Mouse (Mus musculus): ENCODE data around the gene Rbfox3.

Rbfox3 gene

GRCm38 (mm10) chr11:118548242-118548641 is 363.2 kb downstream of the Rbfox3 start:
- H3K27me3 ChIP-seq (ENCODE audit: control insufficient read depth, insufficient read depth, low read length, poor library complexity, severe bottlenecking), result no peaks in the 10 kb centered on the region
- no peaks in the 10 kb centered on the region for H3K36me3 ChIP-seq (ENCODE audit: control insufficient read depth, insufficient read depth, low read length, poor library complexity, severe bottlenecking)
- DNase-seq (ENCODE audit: low read depth, low spot score), result no peak

GRCm38 (mm10) chr11:118546269-118546668 is 365.1 kb downstream of the Rbfox3 start:
- H3K27me3 ChIP-seq (ENCODE audit: control insufficient read depth, insufficient read depth, low read length, poor library complexity, severe bottlenecking), result no peaks in the 10 kb centered on the region

GRCm38 (mm10) chr11:118545690-118546089 is 365.7 kb downstream of the Rbfox3 start:
- no peak for DNase-seq (ENCODE audit: low read depth, low spot score)
- H3K27me3 ChIP-seq (ENCODE audit: control insufficient read depth, insufficient read depth, low read length, poor library complexity, severe bottlenecking), result no peaks in the 10 kb centered on the region
- no peaks in the 10 kb centered on the region for H3K36me3 ChIP-seq (ENCODE audit: control insufficient read depth, insufficient read depth, low read length, poor library complexity, severe bottlenecking)

More at GRCm38 (mm10) chr11:118546269-118546668, 365.1 kb downstream of the Rbfox3 start:
- no peaks in the 10 kb centered on the region for H3K36me3 ChIP-seq (ENCODE audit: control insufficient read depth, insufficient read depth, low read length, poor library complexity, severe bottlenecking)
- DNase-seq (ENCODE audit: low read depth, low spot score), result no peak

- no peaks in the 10 kb centered on the region for H3K27me3 ChIP-seq (ENCODE audit: control insufficient read depth, insufficient read depth, low read length, poor library complexity, severe bottlenecking)
- no peak for DNase-seq (ENCODE audit: low read depth, low spot score)
- H3K36me3 ChIP-seq (ENCODE audit: control insufficient read depth, insufficient read depth, low read length, poor library complexity, severe bottlenecking), result no peaks in the 10 kb centered on the region
Measured at GRCm38 (mm10) chr11:118544564-118544963, 366.8 kb downstream of the Rbfox3 start.

- no peaks in the 10 kb centered on the region for H3K27me3 ChIP-seq (ENCODE audit: control insufficient read depth, insufficient read depth, low read length, poor library complexity, severe bottlenecking)
- no peaks in the 10 kb centered on the region for H3K36me3 ChIP-seq (ENCODE audit: control insufficient read depth, insufficient read depth, low read length, poor library complexity, severe bottlenecking)
- no peak for DNase-seq (ENCODE audit: low read depth, low spot score)
Measured at GRCm38 (mm10) chr11:118542906-118543305, 368.5 kb downstream of the Rbfox3 start.

GRCm38 (mm10) chr11:118540411-118541026 is 370.9 kb downstream of the Rbfox3 start:
- no peaks in the 10 kb centered on the region for H3K27me3 ChIP-seq (ENCODE audit: control insufficient read depth, insufficient read depth, low read length, poor library complexity, severe bottlenecking)
- no peaks in the 10 kb centered on the region for H3K36me3 ChIP-seq (ENCODE audit: control insufficient read depth, insufficient read depth, low read length, poor library complexity, severe bottlenecking)
- no peak for DNase-seq (ENCODE audit: low read depth, low spot score)

- no peaks in the 10 kb centered on the region for H3K27me3 ChIP-seq (ENCODE audit: control insufficient read depth, insufficient read depth, low read length, poor library complexity, severe bottlenecking)
Measured at GRCm38 (mm10) chr11:118538008-118538407, 373.4 kb downstream of the Rbfox3 start.

GRCm38 (mm10) chr11:118534382-118535092 is 376.9 kb downstream of the Rbfox3 start:
- Histone ChIP-seq H3K36me3 (ENCODE audit: control insufficient read depth, insufficient read depth, low read length, poor library complexity, severe bottlenecking) (no peaks in the 10 kb centered on the region), H3K27me3 (ENCODE audit: control insufficient read depth, insufficient read depth, low read length, poor library complexity, severe bottlenecking) (no peaks in the 10 kb centered on the region)
- peak; percentile 19 for DNase-seq (ENCODE audit: low read depth, low spot score)

More at GRCm38 (mm10) chr11:118538008-118538407, 373.4 kb downstream of the Rbfox3 start:
- no peak for DNase-seq (ENCODE audit: low read depth, low spot score)
- H3K36me3 ChIP-seq (ENCODE audit: control insufficient read depth, insufficient read depth, low read length, poor library complexity, severe bottlenecking), result no peaks in the 10 kb centered on the region

- Histone ChIP-seq H3K36me3 (ENCODE audit: control insufficient read depth, insufficient read depth, low read length, poor library complexity, severe bottlenecking) (no peaks in the 10 kb centered on the region), H3K27me3 (ENCODE audit: control insufficient read depth, insufficient read depth, low read length, poor library complexity, severe bottlenecking) (no peaks in the 10 kb centered on the region)
- DNase-seq (ENCODE audit: low read depth, low spot score), result no peak
Measured at GRCm38 (mm10) chr11:118530313-118530712, 381.1 kb downstream of the Rbfox3 start.

GRCm38 (mm10) chr11:118528761-118529160 is 382.6 kb downstream of the Rbfox3 start:
- DNase-seq (ENCODE audit: low read depth, low spot score), result no peak
- Histone ChIP-seq H3K36me3 (ENCODE audit: control insufficient read depth, insufficient read depth, low read length, poor library complexity, severe bottlenecking) (no peaks in the 10 kb centered on the region), H3K27me3 (ENCODE audit: control insufficient read depth, insufficient read depth, low read length, poor library complexity, severe bottlenecking) (no peaks in the 10 kb centered on the region)

- Histone ChIP-seq H3K36me3 (ENCODE audit: control insufficient read depth, insufficient read depth, low read length, poor library complexity, severe bottlenecking) (no peaks in the 10 kb centered on the region), H3K27me3 (ENCODE audit: control insufficient read depth, insufficient read depth, low read length, poor library complexity, severe bottlenecking) (no peaks in the 10 kb centered on the region)
- DNase-seq (ENCODE audit: low read depth, low spot score), result no peak
Measured at GRCm38 (mm10) chr11:118525059-118525458, 386.3 kb downstream of the Rbfox3 start.

GRCm38 (mm10) chr11:118523496-118524145 is 387.8 kb downstream of the Rbfox3 start:
- Histone ChIP-seq H3K27me3 (ENCODE audit: control insufficient read depth, insufficient read depth, low read length, poor library complexity, severe bottlenecking) (no peaks in the 10 kb centered on the region), H3K36me3 (ENCODE audit: control insufficient read depth, insufficient read depth, low read length, poor library complexity, severe bottlenecking) (no peaks in the 10 kb centered on the region)
- DNase-seq (ENCODE audit: low read depth, low spot score), result no peak

- no peaks in the 10 kb centered on the region for H3K36me3 ChIP-seq (ENCODE audit: control insufficient read depth, insufficient read depth, low read length, poor library complexity, severe bottlenecking)
- no peaks in the 10 kb centered on the region for H3K27me3 ChIP-seq (ENCODE audit: control insufficient read depth, insufficient read depth, low read length, poor library complexity, severe bottlenecking)
- DNase-seq (ENCODE audit: low read depth, low spot score), result no peak
Measured at GRCm38 (mm10) chr11:118520932-118521331, 390.5 kb downstream of the Rbfox3 start.

GRCm38 (mm10) chr11:118520251-118520650 is 391.1 kb downstream of the Rbfox3 start:
- no peaks in the 10 kb centered on the region for H3K36me3 ChIP-seq (ENCODE audit: control insufficient read depth, insufficient read depth, low read length, poor library complexity, severe bottlenecking)
- no peaks in the 10 kb centered on the region for H3K27me3 ChIP-seq (ENCODE audit: control insufficient read depth, insufficient read depth, low read length, poor library complexity, severe bottlenecking)
- peak; percentile 36 for DNase-seq (ENCODE audit: low read depth, low spot score)

- no peaks in the 10 kb centered on the region for H3K27me3 ChIP-seq (ENCODE audit: control insufficient read depth, insufficient read depth, low read length, poor library complexity, severe bottlenecking)
- H3K36me3 ChIP-seq (ENCODE audit: control insufficient read depth, insufficient read depth, low read length, poor library complexity, severe bottlenecking), result no peaks in the 10 kb centered on the region
- no peak for DNase-seq (ENCODE audit: low read depth, low spot score)
Measured at GRCm38 (mm10) chr11:118518743-118519142, 392.7 kb downstream of the Rbfox3 start.

Data from splenic B cell, adult 2 months (primary cell).